Mouse (Mus musculus) cortical plate, adult 2 months (tissue): ENCODE measurements around the gene Bcl2l10. TPM values are rescaled to one million over a fixed set of nuclear protein-coding genes. Genes with fewer than 3 reads are reported as not detected.

Experiments
- H3K27ac ChIP-seq: fragments of 200-500 bp; 2 replicates; pipeline ENCODE4 v1.5.1; 2012; ENCODE audit warnings: low read length, control low read depth, inconsistent platforms; ENCODE audit not compliant: insufficient read depth
- H3K4me1 ChIP-seq: fragments of 200-500 bp; 2 replicates; pipeline ENCODE4 v1.6.1; 2011; ENCODE audit warnings: low read length; ENCODE audit not compliant: control insufficient read depth, insufficient read depth
- H3K4me3 ChIP-seq: fragments of 200-500 bp; 2 replicates; pipeline ENCODE4 v1.5.1; 2011; ENCODE audit warnings: mild to moderate bottlenecking, low read length, control low read depth; ENCODE audit not compliant: insufficient read depth
- CTCF ChIP-seq: fragments of 200-500 bp; IDR thresholded peaks from 2 replicates; pipeline ENCODE4 v1.5.1; 2011; ENCODE audit warnings: mild to moderate bottlenecking, control low read depth, low read length; ENCODE audit not compliant: insufficient read depth; ENCODE audit errors: extremely low read depth
- POLR2A ChIP-seq: fragments of 200-500 bp; IDR thresholded peaks from 2 replicates; pipeline ENCODE4 v1.6.1; 2011; ENCODE audit warnings: mild to moderate bottlenecking, low read length, control low read depth; ENCODE audit not compliant: insufficient read depth; ENCODE audit errors: extremely low read depth
- polyA plus RNA-seq: library from polyadenylated mRNA; depleted of rRNA; stranded (reverse); fragments of >200 nt; gene quantifications from 2 replicates; pipeline ENCODE4 v1.2.3, GENCODE M21; 2012

Bcl2l10 gene
- polyA plus RNA-seq, 1 experiment, result 0.13 TPM

DNA sequence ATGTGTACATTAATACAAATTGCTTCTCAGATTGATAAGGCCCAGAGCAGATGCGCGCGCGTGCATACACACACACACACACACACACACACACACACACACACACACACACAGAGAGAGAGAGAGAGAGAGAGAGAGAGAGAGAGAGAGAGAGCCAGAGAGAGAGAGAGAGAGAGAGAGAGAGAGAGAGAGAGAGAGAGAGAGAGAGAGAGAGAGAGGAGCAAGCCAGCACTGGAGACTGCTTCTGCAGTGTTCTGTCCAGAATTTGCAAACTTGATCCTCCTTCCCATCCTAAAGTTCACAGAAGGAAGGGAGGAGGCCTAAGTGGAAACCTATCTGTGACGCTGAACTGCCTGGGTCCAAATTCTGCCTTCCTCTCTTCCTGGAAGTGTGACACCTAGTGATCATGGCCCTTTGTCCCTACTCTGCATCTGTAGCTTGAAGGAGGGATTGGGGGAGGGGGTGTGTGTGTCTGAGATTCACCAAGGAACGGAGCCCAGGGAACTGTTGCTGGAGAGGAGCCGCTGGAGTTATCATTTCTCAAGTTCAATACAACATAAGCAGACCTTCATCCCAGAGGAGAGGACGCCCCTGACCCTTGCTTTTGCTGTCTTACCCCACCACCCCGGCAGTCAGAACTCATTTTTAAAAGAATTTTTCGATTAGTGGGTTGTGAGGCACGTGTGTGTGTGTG is 34.3 kb upstream of the Bcl2l10 start:
- Histone ChIP-seq H3K4me3 (peak overlapping the region; percentile 87), H3K27ac (0 out of 2 replicates have a peak overlapping the region, but pooled peaks have one; percentile 67), H3K4me1 (peaks cover 9% of the 10 kb centered on the region)
- TF ChIP-seq CTCF (no peak), POLR2A (no peak)

GRCm38 (mm10) chr9:75313832-75314516 is 33.6 kb upstream of the Bcl2l10 start:
- TF ChIP-seq POLR2A (peak; percentile 37; the same call in 1 of the 2 replicates), CTCF (no peak)
- H3K4me3 ChIP-seq, result peak overlapping the region; percentile 87
- H3K4me1 ChIP-seq, result peaks cover 13% of the 10 kb centered on the region
- H3K27ac ChIP-seq, result peak overlapping the region; percentile 94

DNA sequence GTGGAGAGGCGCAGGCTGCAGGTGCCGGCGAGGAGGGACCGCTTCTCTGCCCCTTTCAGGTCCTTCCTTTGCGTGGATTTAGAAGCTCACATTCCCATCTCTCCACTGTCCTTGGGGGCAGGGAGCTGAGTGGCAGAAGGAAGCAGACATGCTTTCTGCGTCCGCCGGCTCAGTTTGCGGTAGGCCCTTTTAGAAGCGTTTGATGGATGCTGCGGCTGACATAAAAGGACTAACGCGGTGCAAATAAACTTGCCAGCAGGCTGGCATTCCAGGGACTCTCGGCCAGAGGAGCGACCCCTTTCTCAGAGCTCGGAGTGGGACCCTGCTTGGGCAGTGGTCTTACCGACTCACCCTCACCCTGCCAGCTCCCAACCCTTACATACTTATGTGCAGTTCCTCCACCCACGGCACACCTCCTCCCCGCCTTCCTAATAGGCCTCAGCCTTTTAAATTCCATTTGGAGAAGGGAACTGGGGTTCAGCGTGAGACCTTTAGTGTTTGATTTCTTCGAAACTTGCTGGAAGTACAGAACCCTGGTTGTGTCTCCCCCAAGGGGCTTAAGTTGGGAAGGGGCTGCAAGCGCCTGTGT is 32.9 kb upstream of the Bcl2l10 start:
- TF ChIP-seq CTCF (no peak), POLR2A (no peak)
- peaks cover 15% of the 10 kb centered on the region for H3K4me1 ChIP-seq
- peak overlapping the region; percentile 87 for H3K4me3 ChIP-seq
- H3K27ac ChIP-seq, result peak overlapping the region; percentile 94

GRCm38 (mm10) chr9:75315238-75315637 is 32.3 kb upstream of the Bcl2l10 start:
- peak overlapping the region; percentile 87 for H3K4me3 ChIP-seq
- H3K27ac ChIP-seq, result no peak overlapping the region
- TF ChIP-seq POLR2A (no peak), CTCF (no peak)
- peaks cover 18% of the 10 kb centered on the region for H3K4me1 ChIP-seq

GRCm38 (mm10) chr9:75316771-75317170 is 30.8 kb upstream of the Bcl2l10 start:
- TF ChIP-seq CTCF (no peak), POLR2A (no peak)
- no peak overlapping the region for H3K27ac ChIP-seq
- no peak overlapping the region for H3K4me3 ChIP-seq
- peaks cover 24% of the 10 kb centered on the region for H3K4me1 ChIP-seq

DNA sequence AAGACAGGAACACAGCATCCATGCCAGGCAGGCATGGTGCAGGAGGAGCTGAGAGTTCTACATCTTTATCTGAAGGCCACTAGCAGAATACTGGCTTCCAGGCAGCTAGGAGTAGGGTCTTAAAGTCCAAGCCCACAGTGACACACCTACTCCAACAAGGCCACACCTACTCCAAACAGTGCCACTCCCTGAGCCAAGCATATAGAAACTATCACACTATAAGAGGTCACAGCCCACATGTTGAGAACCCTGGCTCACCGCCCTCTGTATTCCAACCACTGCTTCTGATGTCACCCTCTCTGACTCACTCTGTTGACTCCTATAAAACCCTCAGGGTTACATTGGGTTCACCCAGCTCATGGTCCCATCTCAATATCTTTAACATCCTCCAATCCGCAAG is 29.4 kb upstream of the Bcl2l10 start:
- no peak overlapping the region for H3K4me3 ChIP-seq
- TF ChIP-seq POLR2A, result no peak
- TF ChIP-seq CTCF, result no peak
- peaks cover 31% of the 10 kb centered on the region for H3K4me1 ChIP-seq
- no peak overlapping the region for H3K27ac ChIP-seq

GRCm38 (mm10) chr9:75319365-75319764 is 28.2 kb upstream of the Bcl2l10 start:
- H3K4me1 ChIP-seq, result peaks cover 32% of the 10 kb centered on the region
- no peak overlapping the region for H3K4me3 ChIP-seq
- peak overlapping the region; percentile 18; the same call in 1 of the 2 replicates for H3K27ac ChIP-seq
- TF ChIP-seq CTCF (0 out of 2 replicates have a peak, but pooled peaks have one; percentile 18), POLR2A (peak; percentile 24; the same call in 1 of the 2 replicates)

- TF ChIP-seq POLR2A (no peak), CTCF (0 out of 2 replicates have a peak, but pooled peaks have one; percentile 12)
- peaks cover 27% of the 10 kb centered on the region for H3K4me1 ChIP-seq
- H3K4me3 ChIP-seq, result no peak overlapping the region
- peak overlapping the region; percentile 91 for H3K27ac ChIP-seq
These were observed 25.3 kb upstream of the Bcl2l10 start for GRCm38 (mm10) chr9:75322099-75322885.

DNA sequence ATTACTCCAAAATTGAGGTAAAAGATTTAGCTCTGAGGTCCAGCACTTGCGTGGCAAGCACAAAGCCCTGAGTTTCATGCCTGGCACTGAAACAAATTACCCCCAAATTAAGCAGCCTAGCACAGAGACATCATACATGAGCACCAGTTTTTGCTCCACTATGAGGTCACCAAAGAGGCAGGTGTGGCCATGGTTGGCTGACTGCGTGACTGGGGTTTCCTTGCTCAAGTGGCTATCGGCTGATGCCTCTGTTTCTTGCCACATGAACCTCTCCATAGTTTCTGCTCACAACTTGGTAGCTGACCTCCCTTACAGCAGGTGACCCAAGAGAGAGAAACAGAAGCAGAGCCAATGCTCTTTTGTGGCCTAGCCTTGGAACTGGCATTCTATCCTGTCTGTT is 19.5 kb upstream of the Bcl2l10 start:
- Histone ChIP-seq H3K4me3 (no peak overlapping the region), H3K27ac (no peak overlapping the region), H3K4me1 (peaks cover 10% of the 10 kb centered on the region)
- TF ChIP-seq POLR2A, result no peak
- TF ChIP-seq CTCF, result no peak
